Mouse (Mus musculus) CH12.LX (cell line): Measurements from ENCODE around the gene C2cd2l.

Source experiments
- CTCF ChIP-seq, 2 experiments: IDR thresholded peaks in 1 of 2; conservative IDR thresholded peaks in 1 of 2; 2 replicates each; pipeline ENCODE4 v1.5.1; 2011 to 2012; ENCODE audit warnings: low read depth in 2 of 2, low read length in 2 of 2, improper control_type of control experiment in 1 of 2, inconsistent platforms in 1 of 2, mild to moderate bottlenecking in 1 of 2, moderate library complexity in 1 of 2
- MAFK ChIP-seq: IDR thresholded peaks from 2 replicates; pipeline ENCODE4 v1.6.1; 2011; ENCODE audit warnings: low read length, improper control_type of control experiment; ENCODE audit not compliant: insufficient replicate concordance
- MAX ChIP-seq: IDR thresholded peaks from 2 replicates; pipeline ENCODE4 v1.6.1; 2011; ENCODE audit warnings: low read length, improper control_type of control experiment
- MEF2A ChIP-seq: IDR thresholded peaks from 2 replicates; pipeline ENCODE4 v1.6.1; 2014; ENCODE audit warnings: low read depth, mild to moderate bottlenecking, inconsistent platforms, low read length, improper control_type of control experiment, borderline replicate concordance
- POLR2A ChIP-seq: IDR thresholded peaks from 2 replicates; pipeline ENCODE4 v1.6.1; 2011; ENCODE audit warnings: low read depth, mild to moderate bottlenecking, improper control_type of control experiment, low read length
- POLR2AphosphoS2 ChIP-seq: IDR thresholded peaks from 2 replicates; pipeline ENCODE4 v1.6.1; 2011; ENCODE audit warnings: low read depth, low read length, improper control_type of control experiment
- RAD21 ChIP-seq: IDR thresholded peaks from 2 replicates; pipeline ENCODE4 v1.6.1; 2011; ENCODE audit warnings: low read depth, mild to moderate bottlenecking, low read length, improper control_type of control experiment, moderate library complexity
- RCOR1 ChIP-seq: conservative IDR thresholded peaks from 2 replicates; pipeline ENCODE4 v1.6.1; 2012; ENCODE audit warnings: low read depth, mild to moderate bottlenecking, inconsistent platforms, low read length, improper control_type of control experiment
- TBP ChIP-seq: conservative IDR thresholded peaks from 2 replicates; pipeline ENCODE4 v1.6.1; 2011; ENCODE audit warnings: low read depth, low read length, improper control_type of control experiment
- UBTF ChIP-seq: IDR thresholded peaks from 2 replicates; pipeline ENCODE4 v1.6.1; 2012; ENCODE audit warnings: low read depth, mild to moderate bottlenecking, inconsistent platforms, low read length, improper control_type of control experiment, moderate library complexity
- USF1 ChIP-seq: IDR thresholded peaks from 2 replicates; pipeline ENCODE4 v1.6.1; 2014; ENCODE audit warnings: low read depth, mild to moderate bottlenecking, inconsistent platforms, low read length, improper control_type of control experiment

DNA sequence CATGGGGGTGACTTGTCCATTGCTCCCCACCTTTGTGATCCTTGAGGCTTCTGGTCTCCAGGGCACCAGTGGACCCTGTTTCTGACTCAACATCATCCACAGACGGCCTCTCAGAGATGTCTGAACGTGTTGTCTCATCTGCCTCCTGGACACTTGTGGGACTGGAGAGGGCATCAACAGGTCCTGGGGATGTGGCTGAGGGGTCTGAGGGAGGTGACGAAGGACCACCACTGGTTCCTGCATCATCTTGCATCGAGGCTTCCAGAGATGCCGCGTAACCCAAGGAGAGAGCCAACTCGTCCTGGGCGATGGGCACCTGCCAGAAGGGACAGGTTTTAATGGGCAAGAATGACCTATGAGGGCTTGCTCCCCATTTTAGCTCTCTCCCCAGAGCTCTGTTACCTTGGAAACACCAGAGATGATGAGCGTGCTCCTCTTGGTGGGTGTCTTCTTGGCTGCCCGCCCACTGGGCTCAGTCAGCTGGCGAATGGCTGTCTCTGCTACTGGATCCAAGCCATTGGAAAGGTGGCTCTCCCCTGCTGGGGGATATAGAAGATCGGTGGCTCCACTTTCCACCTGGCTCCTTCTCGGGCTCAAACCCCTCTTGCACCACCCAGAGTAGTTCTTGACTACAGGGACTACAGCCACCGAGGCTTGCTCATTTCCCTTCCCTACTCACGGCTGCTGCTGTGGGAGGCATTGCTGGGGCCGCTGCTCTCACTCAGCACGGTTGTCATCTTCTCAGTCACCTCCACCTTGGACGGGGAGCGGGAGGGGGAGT, 6.4 kb downstream of the C2cd2l start:
- TF ChIP-seq POLR2A (no peak), CTCF (conservative IDR thresholded peaks at IDR 0.05 in 1 of 2, IDR thresholded peaks at IDR 0.05 in 1 of 2; ENCODE audit: low read depth in 2 of 2, low read length in 2 of 2) (no peak), RAD21 (no peak), MAX (no peak), UBTF (no peak), USF1 (no peak), MEF2A (no peak), TBP (no peak), RCOR1 (no peak), POLR2AphosphoS2 (no peak), MAFK (no peak)
